Mouse (Mus musculus) cerebellum, postnatal 25 days (tissue): ENCODE measurements around the gene Abhd12b.

Experiments
- DNase-seq, 2 experiments: peaks; one replicate each; pipeline ENCODE4 v3.0.0; 2021; ENCODE audit warnings: mixed read lengths in 2 of 2

The Abhd12b gene

DNA sequence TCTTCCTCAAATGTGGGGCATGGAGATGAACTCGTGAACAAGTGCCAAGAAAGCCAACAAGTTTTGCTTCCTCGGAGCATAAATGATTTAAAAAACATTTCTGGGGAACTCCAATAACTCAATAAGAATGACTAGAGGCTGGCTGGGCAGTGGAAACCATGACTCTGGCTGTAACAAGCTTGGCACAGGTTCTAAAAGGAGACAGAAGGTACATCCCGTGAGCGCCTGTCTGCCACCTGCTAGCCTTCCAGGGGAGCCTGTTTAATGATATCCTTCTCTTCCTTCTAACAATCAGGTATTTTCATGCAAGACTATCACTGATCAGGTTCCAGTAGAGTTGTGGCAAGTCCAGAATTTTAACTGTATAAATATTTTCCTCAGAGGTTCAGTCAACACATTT is 58.6 kb downstream of the Abhd12b start:
- DNase-seq: peak; percentile 38 to 47

DNA sequence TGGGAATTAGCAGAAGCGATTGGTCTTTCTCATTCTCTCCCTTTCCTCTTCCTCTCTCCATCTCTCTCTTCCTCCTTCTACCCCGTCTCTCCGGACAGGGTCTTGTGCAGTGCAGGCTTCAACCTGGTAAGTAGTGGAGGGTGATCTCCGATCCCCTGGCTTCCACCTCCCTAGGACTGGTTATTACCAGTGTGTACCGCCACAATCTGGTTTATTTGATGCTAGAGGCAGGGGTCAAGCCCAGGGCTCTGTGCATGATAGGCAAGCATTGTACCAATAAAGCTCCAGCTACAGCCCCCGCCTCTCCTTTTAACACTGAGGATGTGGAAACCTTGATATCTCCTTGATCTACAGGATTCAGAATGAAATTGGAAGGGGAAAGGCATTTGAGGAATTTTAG is 59.7 kb downstream of the Abhd12b start:
- DNase-seq: no peak

DNA sequence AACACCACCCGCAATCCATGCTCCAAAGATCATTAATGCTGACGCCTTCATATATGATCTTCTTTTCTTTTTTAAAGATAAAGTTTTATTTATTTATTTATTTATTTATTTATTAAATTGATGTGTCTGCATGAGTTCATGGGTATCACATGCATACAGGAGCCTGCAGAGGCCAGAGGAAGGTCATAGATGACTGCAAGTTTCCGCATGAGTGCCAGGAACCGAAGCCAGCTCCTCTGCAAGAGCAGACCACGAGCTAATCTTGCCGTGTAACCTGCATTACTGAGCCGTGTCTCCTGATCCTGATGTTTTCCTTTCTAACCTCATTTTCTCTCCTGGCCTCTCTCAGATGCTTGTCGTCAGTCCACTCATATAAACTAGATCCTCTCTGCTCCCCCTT is 60.3 kb downstream of the Abhd12b start:
- DNase-seq: no peak

DNA sequence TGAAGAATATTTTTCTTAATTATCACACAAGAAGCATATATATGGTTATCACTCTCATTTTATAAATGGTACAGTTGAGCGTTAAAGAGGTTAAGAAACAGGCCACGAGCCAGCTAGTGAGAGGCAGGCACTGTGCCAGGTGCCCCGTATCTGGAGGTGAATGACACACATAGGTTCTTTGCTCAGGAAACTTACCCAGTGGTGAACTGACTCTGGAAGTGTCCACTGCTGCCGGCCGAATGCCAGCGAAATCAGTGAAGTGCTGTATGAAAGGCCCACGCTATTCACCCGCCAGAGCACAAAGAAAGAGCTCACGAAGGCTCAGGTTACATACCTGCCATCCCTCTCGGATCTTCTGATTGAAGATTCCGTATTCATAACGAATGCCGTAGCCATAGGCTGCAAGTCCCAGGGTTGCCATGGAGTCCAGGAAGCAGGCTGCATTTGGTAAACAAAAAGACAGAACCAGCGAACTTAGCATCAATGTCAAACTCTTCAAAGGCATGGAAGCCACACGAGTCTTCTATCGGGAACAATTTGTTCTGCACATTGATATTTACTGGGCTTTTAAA is 62.4 kb downstream of the Abhd12b start:
- peak in 1 of 2 experiments; percentile 31 for DNase-seq

DNA sequence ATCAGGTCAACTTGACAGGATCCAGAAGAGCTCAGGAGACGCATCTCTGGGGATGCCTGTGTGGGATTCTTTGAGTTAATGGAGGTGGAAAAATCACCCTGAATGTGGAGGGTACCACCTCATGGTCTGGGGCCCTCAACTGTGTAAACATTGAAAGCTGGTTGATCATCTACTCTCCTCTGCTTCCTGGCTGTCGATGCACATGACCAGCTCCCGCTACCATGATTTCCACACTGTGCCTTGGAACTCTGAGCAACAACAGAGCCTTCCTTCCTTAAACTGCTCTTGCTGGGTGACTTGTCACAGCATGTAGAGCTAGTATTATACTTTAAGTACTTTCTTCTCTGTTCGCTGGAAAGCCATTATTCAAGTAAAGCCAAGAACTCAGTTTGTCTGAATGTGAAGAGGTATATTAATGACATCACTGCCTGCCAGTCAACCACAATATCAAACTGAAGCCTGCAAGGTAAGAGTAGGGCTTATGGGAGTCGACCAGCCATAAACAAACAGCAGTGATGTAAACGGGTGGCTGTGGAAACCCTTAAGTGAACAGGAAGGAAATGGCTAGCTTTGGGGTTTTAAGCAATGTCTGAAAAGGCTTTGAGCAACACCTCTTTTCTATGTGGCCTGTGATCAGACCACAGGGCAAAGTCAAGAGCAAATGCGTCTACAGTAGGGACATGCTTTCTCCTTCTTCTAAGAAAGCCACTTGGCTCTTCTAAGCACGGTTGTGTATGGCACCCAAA is 65.0 kb downstream of the Abhd12b start:
- DNase-seq: no peak

DNA sequence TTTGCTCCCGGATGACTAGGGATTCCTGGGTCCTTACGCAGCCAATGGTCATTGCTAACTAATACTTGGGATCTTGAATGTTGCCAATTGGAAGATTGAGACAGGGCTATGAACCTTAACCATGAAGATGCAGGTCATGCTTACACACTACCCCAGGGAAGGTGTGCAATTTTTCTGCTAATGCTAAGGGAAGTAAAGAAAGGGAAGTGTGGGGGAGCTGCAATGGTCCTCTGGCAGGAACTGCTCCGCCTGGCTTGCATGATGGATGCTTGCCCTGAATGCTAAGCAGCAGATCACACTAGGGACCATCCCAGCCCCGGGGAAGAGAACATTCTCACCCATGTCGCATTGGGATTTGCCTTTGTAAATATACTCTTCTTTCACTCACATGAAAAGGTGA is 67.5 kb downstream of the Abhd12b start:
- DNase-seq: no peak

DNA sequence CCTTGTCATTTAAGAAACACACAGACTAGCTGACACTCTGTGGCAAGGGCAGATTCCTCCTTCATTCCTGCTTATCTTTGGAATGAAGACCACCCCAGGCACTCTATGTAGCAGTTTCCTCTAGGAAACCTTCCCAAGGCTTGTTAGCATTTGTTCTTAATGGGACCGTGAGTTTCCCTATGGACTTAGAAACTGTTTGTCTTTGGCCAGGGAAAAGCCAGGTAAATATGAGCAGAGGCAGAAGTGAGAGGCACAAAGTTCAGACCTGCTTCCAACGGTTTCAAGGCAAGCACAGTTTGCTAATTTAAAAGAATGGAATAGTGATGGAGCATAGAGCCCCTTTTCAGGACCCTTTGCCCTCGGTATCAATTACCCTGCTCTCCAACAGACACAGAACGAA is 69.4 kb downstream of the Abhd12b start:
- DNase-seq: no peak

DNA sequence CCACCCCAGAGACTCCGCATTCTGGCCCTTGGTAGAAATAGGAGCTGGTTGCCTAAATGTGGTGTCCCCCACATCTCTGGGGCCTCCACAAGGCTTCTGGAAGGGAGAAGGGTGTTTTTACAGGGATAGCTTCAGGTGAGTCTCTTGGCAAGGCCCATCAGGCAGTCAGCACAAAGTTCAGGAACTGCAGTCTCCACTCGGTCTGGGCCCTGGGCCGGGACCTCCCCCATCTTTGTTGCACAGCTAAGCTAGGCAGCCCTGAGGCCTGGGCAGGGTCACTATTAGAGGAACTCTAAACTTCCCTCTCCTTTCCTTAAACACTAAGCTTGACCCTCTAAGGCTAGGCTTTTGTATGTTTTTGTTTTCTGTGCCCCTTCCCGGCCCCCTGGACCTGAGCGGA is 72.7 kb downstream of the Abhd12b start:
- no peak for DNase-seq

DNA sequence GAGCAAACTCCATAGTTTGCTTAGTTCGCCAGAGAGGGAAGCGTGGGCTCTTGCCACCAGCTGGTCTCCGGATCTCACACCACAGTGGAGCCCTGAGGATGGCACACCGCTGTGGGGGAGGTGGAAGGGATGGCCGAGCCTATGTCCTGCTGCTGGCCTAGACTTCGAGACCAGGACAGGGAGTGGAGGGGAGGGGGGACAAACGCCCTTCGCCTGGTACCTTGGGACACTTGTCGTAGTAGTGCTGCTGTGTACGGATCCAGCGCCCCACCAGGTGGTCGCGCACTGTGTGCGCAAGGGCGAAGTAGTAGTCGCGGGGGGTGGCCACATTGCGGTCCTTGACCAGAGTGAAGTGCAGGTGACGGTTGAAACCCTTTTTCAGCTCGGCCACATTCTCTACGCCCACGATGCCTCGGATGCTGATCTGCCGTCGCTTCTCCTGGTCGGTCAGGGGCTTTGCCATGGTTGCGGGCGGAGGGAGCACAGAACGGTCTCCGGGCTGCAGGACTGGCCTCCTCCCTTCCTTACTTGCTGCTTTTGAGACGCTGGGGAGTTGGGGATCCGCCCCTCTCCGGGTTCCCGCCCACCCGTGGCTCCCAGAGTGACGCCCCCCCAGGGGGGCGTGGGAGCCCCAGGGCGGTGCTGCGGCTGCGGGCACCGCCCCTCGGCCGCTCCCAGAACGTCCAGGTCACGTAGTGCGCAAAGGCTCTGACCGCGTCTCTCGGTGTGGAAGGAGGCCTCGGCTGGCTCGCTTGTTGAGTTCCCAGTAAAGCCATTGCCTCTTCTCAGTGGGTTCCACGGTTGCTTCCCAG is 73.4 kb downstream of the Abhd12b start:
- peak in 1 of 2 experiments; percentile 21 for DNase-seq

DNA sequence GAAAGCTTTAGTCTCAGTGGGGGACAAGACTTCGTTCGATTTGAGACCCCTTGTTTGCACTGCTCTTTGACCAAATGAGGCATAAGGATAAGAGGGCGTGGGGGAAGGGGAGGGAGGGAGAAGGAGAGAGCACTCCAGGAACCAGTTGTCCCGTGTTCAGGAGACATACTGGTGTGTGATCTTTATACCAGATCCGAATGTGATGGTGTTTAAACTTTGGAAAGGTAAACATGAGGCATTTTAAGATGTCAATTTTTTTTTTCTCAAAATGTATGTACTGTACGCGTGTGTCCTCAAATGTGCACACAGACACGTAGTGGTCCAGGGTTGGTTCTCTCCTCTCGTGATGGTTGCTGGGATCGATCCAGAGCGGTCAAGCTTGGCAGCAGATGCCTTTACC is 74.2 kb downstream of the Abhd12b start:
- no peak for DNase-seq

DNA sequence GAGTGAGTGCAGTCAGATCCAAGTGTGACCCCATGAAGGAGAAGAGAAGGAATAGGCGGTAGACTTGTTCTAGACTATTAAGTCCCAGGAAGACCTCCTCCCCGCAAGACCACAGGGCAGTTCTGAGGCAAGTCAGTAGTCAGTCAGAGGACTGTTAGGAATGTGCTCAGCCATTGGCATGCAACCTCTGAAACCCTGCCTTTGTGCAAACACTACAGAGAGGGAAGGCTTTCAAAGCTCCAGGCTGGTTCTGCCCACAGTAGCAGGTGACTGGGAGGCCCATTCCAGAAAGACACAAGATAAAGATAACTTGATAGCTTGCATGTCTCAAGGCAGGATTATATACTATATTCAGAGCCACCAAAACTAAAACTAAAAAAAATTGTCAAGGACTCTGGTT is 77.4 kb downstream of the Abhd12b start, which contains the start of gene Pygl:
Gene Pygl, minus strand, starts transcription at position 195 of the 400 bp plus-strand sequence.
- DNase-seq: no peak

DNA sequence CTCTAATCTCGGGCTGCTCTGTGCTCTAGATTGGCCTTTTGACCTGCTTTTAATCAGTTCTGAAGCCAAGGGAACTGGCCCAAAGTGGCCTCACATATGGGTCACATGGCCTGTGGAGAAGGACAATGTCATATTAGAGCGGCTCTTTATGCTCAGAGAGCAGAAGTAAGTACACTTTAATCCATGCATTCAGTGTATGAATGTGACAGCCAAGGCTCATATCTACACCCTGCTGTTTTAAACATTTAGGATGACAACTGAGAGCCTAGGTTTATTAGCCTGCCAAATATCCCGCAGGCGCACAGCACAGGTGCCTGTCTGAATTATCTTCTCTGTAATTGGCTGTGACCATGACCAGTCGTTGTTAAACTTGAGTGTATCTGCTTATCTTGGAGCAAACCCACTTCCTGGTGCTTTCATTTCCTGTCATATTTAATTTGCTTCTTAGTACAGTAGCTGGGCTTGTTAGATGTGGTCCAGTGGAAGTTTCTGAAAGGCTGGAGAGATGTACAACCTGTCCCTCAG is 78.1 kb downstream of the Abhd12b start:
- no peak for DNase-seq
